8 mouse cellular contexts compared by ENCODE assay signal in genomic region chr2:32740916-32741272, GRCm38 (mm10). TPM values are rescaled to one million over a fixed set of nuclear protein-coding genes. Genes with fewer than 3 reads are reported as not detected.
A peak's percentile ranks its signal among the peaks of the same experiment; 100 is the strongest.
DNase-seq lines count a peak whose midpoint lies in the region; ATAC-seq and TF ChIP-seq lines count a peak whose summit lies in the region.

Gene 6330409D20Rik (minus strand): TSS chr2:32741016.

- in situ Hi-C loops in ES-E14 (cut with MboI; ENCODE audit: low sequenced_read_pairs in 2 of 2, unreplicated experiment in 2 of 2) = no loop called here

- no peaks in the 10 kb centered on the region for H3K9me3 ChIP-seq in heart, embryonic 12.5 days (replicated peaks)
- no peaks in the 10 kb centered on the region for H3K9me3 ChIP-seq in ES-E14 (ENCODE audit: control insufficient read depth, insufficient read depth, low read depth, low read length)
- H3K9me3 ChIP-seq in hindbrain, embryonic 12.5 days (replicated peaks) = no peaks in the 10 kb centered on the region
- no peaks in the 10 kb centered on the region for H3K9me3 ChIP-seq in midbrain, embryonic 10.5 days (replicated peaks)

- DNase-seq in heart, postnatal 10 days = no peak
- DNase-seq in ES-E14 (ENCODE audit: low read depth, low spot score) = no peak
- no peak for DNase-seq in midbrain, embryonic 10.5 days (ENCODE audit: low spot score)
- DNase-seq in thymus, postnatal 36 days = no peak
- DNase-seq in cerebellum, adult 11 months = no peak
- DNase-seq in gastrocnemius, adult 8-10 months (ENCODE audit: low spot score in 2 of 2) = no peak

- peak within 1 kb of the TSS; percentile 52 for H3K4me3 ChIP-seq in heart, embryonic 12.5 days
- H3K4me3 ChIP-seq in ES-E14 (ENCODE audit: insufficient read depth in 1 of 2, low read depth in 1 of 2, low read length in 2 of 2, poor library complexity in 1 of 2, severe bottlenecking in 1 of 2) = peak within 1 kb of the TSS; percentile 65 to 76
- peak within 1 kb of the TSS; percentile 79 for H3K4me3 ChIP-seq in hindbrain, embryonic 12.5 days
- peak within 1 kb of the TSS; percentile 85 for H3K4me3 ChIP-seq in midbrain, embryonic 10.5 days

- H3K9ac ChIP-seq in heart, embryonic 12.5 days = peak within 1 kb of the TSS; percentile 62
- peak within 1 kb of the TSS; percentile 55; the same call in 1 of the 2 replicates for H3K9ac ChIP-seq in ES-E14 (ENCODE audit: insufficient read depth, low read depth, low read length, poor library complexity, severe bottlenecking)
- peak within 1 kb of the TSS; percentile 81 for H3K9ac ChIP-seq in hindbrain, embryonic 12.5 days

- H3K4me1 ChIP-seq in heart, embryonic 12.5 days (replicated peaks) = peaks cover 35% of the 10 kb centered on the region
- H3K4me1 ChIP-seq in ES-E14 (ENCODE audit: control insufficient read depth in 2 of 2, insufficient read depth in 2 of 2, low read length in 2 of 2, poor library complexity in 1 of 2) = peaks cover 0 to 2% of the 10 kb centered on the region in 2 experiments; a peak in 1 of 4 replicates
- H3K4me1 ChIP-seq in hindbrain, embryonic 12.5 days = peaks cover 33% of the 10 kb centered on the region
- H3K4me1 ChIP-seq in midbrain, embryonic 10.5 days = peaks cover 38% of the 10 kb centered on the region

- H3K27me3 ChIP-seq in heart, embryonic 12.5 days (replicated peaks) = peaks cover 44% of the 10 kb centered on the region
- H3K27me3 ChIP-seq in hindbrain, embryonic 12.5 days = peaks cover 11% of the 10 kb centered on the region
- peaks cover 48% of the 10 kb centered on the region for H3K27me3 ChIP-seq in midbrain, embryonic 10.5 days (ENCODE audit: low read depth, poor library complexity, severe bottlenecking)

- peak within 1 kb of the TSS; percentile 76 for H3K4me2 ChIP-seq in heart, embryonic 12.5 days
- peak within 1 kb of the TSS; percentile 97 for H3K4me2 ChIP-seq in hindbrain, embryonic 12.5 days (replicated peaks)

- H3K27ac ChIP-seq in heart, embryonic 12.5 days (ENCODE audit: poor library complexity, severe bottlenecking) = no peak within 1 kb of the TSS
- no peak within 1 kb of the TSS for H3K27ac ChIP-seq in ES-E14 (ENCODE audit: insufficient read depth, low read depth, low read length, poor library complexity, severe bottlenecking)
- H3K27ac ChIP-seq in hindbrain, embryonic 12.5 days = peak within 1 kb of the TSS; percentile 91
- peak within 1 kb of the TSS; percentile 89 for H3K27ac ChIP-seq in midbrain, embryonic 10.5 days (replicated peaks)

- ATAC-seq in heart, embryonic 12.5 days (ENCODE audit: insufficient number of reproducible peaks, low FRiP score) = no peak
- ATAC-seq in hindbrain, embryonic 12.5 days (ENCODE audit: low FRiP score) = 0 out of 2 replicates have a peak, but pooled peaks have one; percentile 5

- whole genome bisulfite sequencing in heart, embryonic 12.5 days = 14% methylated on average over 11 of the region's 11 CpGs
- 7% methylated on average over 11 of the region's 11 CpGs for WGBS in hindbrain, embryonic 12.5 days
- WGBS in midbrain, embryonic 10.5 days = 8% methylated on average over 11 of the region's 11 CpGs

- intact Hi-C loops in heart, postnatal 10 days (cut with DNase I) = no loop called here

- H3K36me3 ChIP-seq in heart, embryonic 12.5 days = peaks cover 17% of the 10 kb centered on the region
- no peaks in the 10 kb centered on the region; the same call in 1 of the 2 replicates for H3K36me3 ChIP-seq in ES-E14 (ENCODE audit: control insufficient read depth, insufficient read depth, low read length, poor library complexity, severe bottlenecking)
- H3K36me3 ChIP-seq in hindbrain, embryonic 12.5 days = peaks cover 12% of the 10 kb centered on the region
- H3K36me3 ChIP-seq in midbrain, embryonic 10.5 days = peaks cover 17% of the 10 kb centered on the region

TF ChIP-seq in ES-E14, 5 proteins besides CTCF, POLR2A, EP300 and RAD21:
- TF ChIP-seq CHD2 (IDR thresholded peaks at IDR 0.05; ENCODE audit: low read depth, low read length) (no peak), MAFK (IDR thresholded peaks at IDR 0.05; ENCODE audit: insufficient read depth, low read depth, low read length) (no peak), ZC3H11A (IDR thresholded peaks at IDR 0.05; ENCODE audit: borderline replicate concordance, low read depth, low read length) (no peak), ZNF384 (IDR thresholded peaks at IDR 0.05; ENCODE audit: low read depth, low read length) (no peak), HCFC1 (IDR thresholded peaks at IDR 0.05; ENCODE audit: borderline replicate concordance, insufficient read depth, low read length) (no peak)
TF ChIP-seq in ES-E14: peak in this region for 0.

RNA-seq across cellular contexts. Expression of gene 6330409D20Rik, which starts in this region (rescaled TPM):
- not detected in 2 replicates for polyA plus RNA-seq in heart, embryonic 12.5 days (2016; fragmentation: Nextera tagmentation; extraction: Ambion mirVana)
- not detected for total RNA-seq in heart, postnatal 10 days (2021)
- not detected in 2 replicates for total RNA-seq in ES-E14 (2012; rRNA removed)
- polyA plus RNA-seq in hindbrain, embryonic 12.5 days (2016; fragmentation: Nextera tagmentation; extraction: Ambion mirVana) = 1.6 and 2.0 TPM in 2 replicates
- 0.94 and 2.1 TPM in 2 replicates for polyA plus RNA-seq in midbrain, embryonic 10.5 days (2016; fragmentation: Nextera tagmentation; extraction: Ambion mirVana)
- not detected for total RNA-seq in gastrocnemius, adult 8-10 months (2022)

Comparison
In these comparisons a context has a peak if more than half of its experiments do, and no peak if none do; other contexts are left out.
1. H3K27ac ChIP-seq: peak in hindbrain, embryonic 12.5 days (single experiment) and midbrain, embryonic 10.5 days (single experiment); none in heart, embryonic 12.5 days (single experiment) and ES-E14 (single experiment).
2. Peak in every context shown above with its lines, with median percentiles within 50 percentile points of each other: H3K4me3 ChIP-seq and H3K9ac ChIP-seq.